Mouse (Mus musculus) MEL (cell line): ENCODE measurements around the gene Kcnn3. TPM values are rescaled to one million over a fixed set of nuclear protein-coding genes. Genes with fewer than 3 reads are reported as not detected.

Source experiments
- DNase-seq: peaks from one replicate; pipeline ENCODE4 v3.0.0; 2011; ENCODE audit warnings: low read depth, low spot score
- H3K27ac ChIP-seq: 2 replicates; pipeline ENCODE4 v1.5.1; 2012; ENCODE audit warnings: low read depth, mild to moderate bottlenecking, control low read depth, low read length, moderate library complexity; ENCODE audit not compliant: control insufficient read depth
- H3K27me3 ChIP-seq, 2 experiments: fragments of 150-350 bp in 1 of 2; sonication (generic) in 1 of 2; 2 replicates each; pipeline ENCODE4 v1.6.1; 2012; ENCODE audit warnings: low read length in 2 of 2, mild to moderate bottlenecking in 2 of 2, improper control_type of control experiment in 1 of 2, moderate library complexity in 1 of 2; ENCODE audit not compliant: insufficient read depth in 2 of 2, control insufficient read depth in 1 of 2
- H3K36me3 ChIP-seq, 2 experiments: 2 replicates each; pipeline ENCODE4 v1.6.1; 2012 to 2014; ENCODE audit warnings: low read length in 2 of 2, improper control_type of control experiment in 1 of 2, inconsistent platforms in 1 of 2, mild to moderate bottlenecking in 1 of 2; ENCODE audit not compliant: insufficient read depth in 2 of 2, control insufficient read depth in 1 of 2
- H3K4me1 ChIP-seq, 2 experiments: fragments of 150-350 bp in 1 of 2; sonication (generic) in 1 of 2; 2 replicates each; pipeline ENCODE4 v1.6.1; 2012; ENCODE audit warnings: low read length in 2 of 2, improper control_type of control experiment in 1 of 2, mild to moderate bottlenecking in 1 of 2; ENCODE audit not compliant: insufficient read depth in 2 of 2, control insufficient read depth in 1 of 2
- H3K4me3 ChIP-seq, 2 experiments: fragments of 150-350 bp in 1 of 2; sonication (generic) in 1 of 2; 2 replicates each; pipeline ENCODE4 v1.5.1; 2012; ENCODE audit warnings: low read depth in 2 of 2, low read length in 2 of 2, mild to moderate bottlenecking in 2 of 2, moderate library complexity in 2 of 2, control low read depth in 1 of 2, improper control_type of control experiment in 1 of 2; ENCODE audit not compliant: control insufficient read depth in 1 of 2, insufficient read depth in 1 of 2
- H3K79me2 ChIP-seq: 2 replicates; pipeline ENCODE4 v1.6.1; 2012; ENCODE audit warnings: mild to moderate bottlenecking, low read length, moderate library complexity; ENCODE audit not compliant: control insufficient read depth, poor library complexity, insufficient read depth
- H3K9ac ChIP-seq: 2 replicates; pipeline ENCODE4 v1.6.1; 2012; ENCODE audit warnings: low read depth, mild to moderate bottlenecking, control low read depth, low read length, moderate library complexity; ENCODE audit not compliant: control insufficient read depth, poor library complexity, severe bottlenecking
- H3K9me3 ChIP-seq: fragments of 150-350 bp; sonication (generic); replicated peaks from 2 replicates; pipeline ENCODE4 v1.6.1; 2012; ENCODE audit warnings: mild to moderate bottlenecking, low read length, improper control_type of control experiment, moderate library complexity; ENCODE audit not compliant: insufficient read depth
- CHD1 ChIP-seq: IDR thresholded peaks from 2 replicates; pipeline ENCODE4 v1.6.1; 2012; ENCODE audit warnings: low read depth, mild to moderate bottlenecking, inconsistent platforms, low read length, improper control_type of control experiment
- CTCF ChIP-seq, 3 experiments: IDR thresholded peaks in 2 of 3; conservative IDR thresholded peaks in 1 of 3; 2 replicates each; pipeline ENCODE4 v1.5.1; 2011 to 2012; ENCODE audit warnings: low read length in 3 of 3, low read depth in 2 of 3, mild to moderate bottlenecking in 2 of 3, improper control_type of control experiment in 1 of 3, inconsistent platforms in 1 of 3, mixed read lengths in 1 of 3, moderate library complexity in 1 of 3; ENCODE audit not compliant: control insufficient read depth in 1 of 3, insufficient read depth in 1 of 3, poor library complexity in 1 of 3, severe bottlenecking in 1 of 3
- ELF1 ChIP-seq: IDR thresholded peaks from 2 replicates; pipeline ENCODE4 v1.6.1; 2014; ENCODE audit warnings: low read depth, mild to moderate bottlenecking, inconsistent platforms, low read length, improper control_type of control experiment, moderate library complexity
- EP300 ChIP-seq, 2 experiments: IDR thresholded peaks; 2 replicates each; pipeline ENCODE4 v1.6.1; 2011; ENCODE audit warnings: improper control_type of control experiment in 2 of 2, low read length in 2 of 2, low read depth in 1 of 2, mild to moderate bottlenecking in 1 of 2
- GABPA ChIP-seq: IDR thresholded peaks from 2 replicates; pipeline ENCODE4 v1.6.1; 2012; ENCODE audit warnings: low read depth, mild to moderate bottlenecking, inconsistent platforms, low read length, improper control_type of control experiment, moderate library complexity
- HCFC1 ChIP-seq: IDR thresholded peaks from 2 replicates; pipeline ENCODE4 v1.6.1; 2012; ENCODE audit warnings: low read depth, mild to moderate bottlenecking, inconsistent platforms, low read length, improper control_type of control experiment, moderate library complexity
- JUND ChIP-seq: IDR thresholded peaks from 2 replicates; pipeline ENCODE4 v1.6.1; 2011; ENCODE audit warnings: low read depth, mild to moderate bottlenecking, improper control_type of control experiment, low read length
- KAT2A ChIP-seq: conservative IDR thresholded peaks from 2 replicates; pipeline ENCODE4 v1.6.1; 2012; ENCODE audit warnings: low read depth, low read length, improper control_type of control experiment, inconsistent platforms
- MAFK ChIP-seq: IDR thresholded peaks from 2 replicates; pipeline ENCODE4 v1.6.1; 2011; ENCODE audit warnings: low read depth, mild to moderate bottlenecking, low read length, improper control_type of control experiment, borderline replicate concordance
- MAX ChIP-seq: IDR thresholded peaks from 2 replicates; pipeline ENCODE4 v1.6.1; 2011; ENCODE audit warnings: low read length, improper control_type of control experiment
- MAZ ChIP-seq: IDR thresholded peaks from 2 replicates; pipeline ENCODE4 v1.6.1; 2012; ENCODE audit warnings: low read depth, mild to moderate bottlenecking, inconsistent platforms, low read length, improper control_type of control experiment
- MYC ChIP-seq: IDR thresholded peaks from 2 replicates; pipeline ENCODE4 v1.6.1; 2011; ENCODE audit warnings: low read depth, mild to moderate bottlenecking, low read length, improper control_type of control experiment, moderate library complexity
- NELFE ChIP-seq: IDR thresholded peaks from 2 replicates; pipeline ENCODE4 v1.6.1; 2011; ENCODE audit warnings: low read depth, low read length, improper control_type of control experiment
- NRF1 ChIP-seq: IDR thresholded peaks from 2 replicates; pipeline ENCODE4 v1.6.1; 2014; ENCODE audit warnings: low read depth, mild to moderate bottlenecking, inconsistent platforms, low read length, improper control_type of control experiment, moderate library complexity; ENCODE audit not compliant: poor library complexity, insufficient read depth, severe bottlenecking
- POLR2A ChIP-seq, 2 experiments: IDR thresholded peaks; 2 replicates each; pipeline ENCODE4 v1.6.1; 2011 to 2012; ENCODE audit warnings: low read length in 2 of 2, mild to moderate bottlenecking in 2 of 2, control low read depth in 1 of 2, improper control_type of control experiment in 1 of 2, low read depth in 1 of 2, moderate library complexity in 1 of 2; ENCODE audit not compliant: control insufficient read depth in 1 of 2, insufficient read depth in 1 of 2, poor library complexity in 1 of 2
- POLR2AphosphoS2 ChIP-seq: IDR thresholded peaks from 2 replicates; pipeline ENCODE4 v1.6.1; 2011; ENCODE audit warnings: low read length, improper control_type of control experiment
- POLR2AphosphoS5 ChIP-seq: IDR thresholded peaks from 2 replicates; pipeline ENCODE4 v1.6.1; 2012; ENCODE audit warnings: low read depth, borderline replicate concordance, mild to moderate bottlenecking, inconsistent platforms, low read length, moderate library complexity, mixed read lengths
- SIN3A ChIP-seq: IDR thresholded peaks from 2 replicates; pipeline ENCODE4 v1.6.1; 2012; ENCODE audit warnings: low read length, improper control_type of control experiment, inconsistent platforms
- SMC3 ChIP-seq: IDR thresholded peaks from 2 replicates; pipeline ENCODE4 v1.6.1; 2011; ENCODE audit warnings: low read depth, low read length, improper control_type of control experiment
- TAL1 ChIP-seq: IDR thresholded peaks from 2 replicates; pipeline ENCODE4 v1.6.1; 2012; ENCODE audit warnings: mild to moderate bottlenecking, inconsistent platforms, low read length, moderate library complexity, mixed read lengths
- TCF12 ChIP-seq: IDR thresholded peaks from 2 replicates; pipeline ENCODE4 v1.6.1; 2014; ENCODE audit warnings: low read depth, mild to moderate bottlenecking, inconsistent platforms, low read length, improper control_type of control experiment, moderate library complexity
- UBTF ChIP-seq: IDR thresholded peaks from 2 replicates; pipeline ENCODE4 v1.6.1; 2012; ENCODE audit warnings: low read depth, mild to moderate bottlenecking, inconsistent platforms, low read length, improper control_type of control experiment, moderate library complexity, borderline replicate concordance; ENCODE audit not compliant: insufficient read depth
- ZC3H11A ChIP-seq: IDR thresholded peaks from 2 replicates; pipeline ENCODE4 v1.6.1; 2012; ENCODE audit warnings: low read depth, mild to moderate bottlenecking, inconsistent platforms, low read length, improper control_type of control experiment
- ZMIZ1 ChIP-seq: IDR thresholded peaks from 2 replicates; pipeline ENCODE4 v1.6.1; 2012; ENCODE audit warnings: low read depth, mild to moderate bottlenecking, inconsistent platforms, low read length, improper control_type of control experiment, moderate library complexity
- ZNF384 ChIP-seq: IDR thresholded peaks from 2 replicates; pipeline ENCODE4 v1.6.1; 2012; ENCODE audit warnings: low read depth, mild to moderate bottlenecking, inconsistent platforms, low read length, improper control_type of control experiment
- polyA plus RNA-seq, 2 experiments: library from polyadenylated mRNA; stranded (reverse) in 1 of 2; unstranded in 1 of 2; fragments of >175 nt in 1 of 2; fragments of >200 nt in 1 of 2; gene quantifications; 2 replicates each; pipeline versions ENCODE4 v1.2.1 to v1.2.4; 2012; ENCODE audit warnings: low replicate concordance in 2 of 2, low read depth in 1 of 2; ENCODE audit not compliant: insufficient read length in 2 of 2, insufficient read depth in 1 of 2, missing spikeins in 1 of 2
- total RNA-seq: library from RNA; depleted of rRNA; stranded (reverse); fragments of 300-350 nt; gene quantifications from 2 replicates; pipeline ENCODE4 v1.2.3, GENCODE M21; 2012

The Kcnn3 gene
- total and polyA plus RNA-seq, 3 experiments = 0.04 TPM; not detected in 2

DNA sequence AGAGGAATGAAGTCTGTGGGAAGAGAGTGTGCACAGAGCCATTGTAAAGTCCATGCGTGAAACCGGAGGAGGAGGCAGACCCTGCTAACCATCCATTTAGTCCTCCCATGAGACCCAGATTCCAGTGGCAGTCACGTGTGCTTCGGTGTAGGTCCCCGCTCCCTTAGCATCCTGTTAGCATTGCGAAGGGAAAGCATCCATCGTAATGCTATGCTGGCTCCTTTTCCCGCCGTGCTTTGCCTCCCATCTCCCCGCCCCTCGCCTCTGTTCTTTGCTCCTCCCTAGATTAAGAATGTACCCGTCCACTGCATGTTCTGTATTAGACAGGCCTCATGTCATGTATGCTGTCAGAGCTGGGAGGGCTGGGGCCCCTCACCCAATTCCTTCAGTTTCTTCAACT, 144.8 kb downstream of the Kcnn3 start:
- Histone ChIP-seq H3K4me1 (peaks cover 0 to 5% of the 10 kb centered on the region in 2 experiments; a peak in 1 of 4 replicates), H3K9me3 (no peaks in the 10 kb centered on the region), H3K4me3 (no peak overlapping the region), H3K27me3 (peaks cover 8 to 10% of the 10 kb centered on the region in 2 experiments), H3K9ac (no peak overlapping the region), H3K36me3 (no peaks in the 10 kb centered on the region), H3K27ac (no peak overlapping the region), H3K79me2 (no peaks in the 10 kb centered on the region)
- no peak for DNase-seq
- TF ChIP-seq EP300 (IDR thresholded peaks at IDR 0.05; ENCODE audit: low read depth in 1 of 2, low read length in 2 of 2) (no peak), TAL1 (no peak), ZMIZ1 (no peak), GABPA (no peak), MAFK (no peak), TCF12 (no peak), MAZ (no peak), NRF1 (no peak), CHD1 (no peak), SIN3A (no peak), CTCF (IDR thresholded peaks at IDR 0.05 in 2 of 3, conservative IDR thresholded peaks at IDR 0.05 in 1 of 3; ENCODE audit: control insufficient read depth in 1 of 3, insufficient read depth in 1 of 3, low read depth in 2 of 3, low read length in 3 of 3, poor library complexity in 1 of 3, severe bottlenecking in 1 of 3) (no peak), MAX (no peak), UBTF (no peak), JUND (no peak), ELF1 (no peak), ZC3H11A (no peak), SMC3 (no peak), MYC (no peak), HCFC1 (no peak)

DNA sequence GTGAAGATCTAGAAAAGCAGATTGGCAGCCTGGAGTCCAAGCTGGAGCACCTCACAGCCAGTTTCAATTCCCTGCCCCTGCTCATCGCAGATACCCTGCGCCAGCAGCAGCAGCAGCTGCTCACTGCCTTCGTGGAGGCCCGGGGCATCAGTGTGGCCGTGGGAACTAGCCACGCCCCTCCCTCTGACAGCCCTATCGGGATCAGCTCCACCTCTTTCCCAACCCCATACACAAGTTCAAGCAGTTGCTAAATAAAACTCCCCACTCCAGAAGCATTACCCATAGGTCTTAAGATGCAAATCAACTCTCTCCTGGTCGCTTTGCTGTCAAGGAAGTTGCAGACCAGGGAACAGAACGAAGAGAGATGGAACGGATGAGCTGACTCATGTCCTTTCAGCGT, 147.2 kb downstream of the Kcnn3 start:
- Histone ChIP-seq H3K4me3 (no peak overlapping the region), H3K9ac (no peak overlapping the region), H3K36me3 (no peaks in the 10 kb centered on the region), H3K9me3 (no peaks in the 10 kb centered on the region), H3K79me2 (no peaks in the 10 kb centered on the region), H3K4me1 (peaks cover 0 to 5% of the 10 kb centered on the region in 2 experiments; a peak in 1 of 4 replicates), H3K27me3 (peaks cover 7 to 14% of the 10 kb centered on the region in 2 experiments), H3K27ac (no peak overlapping the region)
- TF ChIP-seq ZNF384 (no peak), NELFE (no peak), POLR2A (IDR thresholded peaks at IDR 0.05; ENCODE audit: control insufficient read depth in 1 of 2, insufficient read depth in 1 of 2, low read depth in 1 of 2, low read length in 2 of 2, poor library complexity in 1 of 2) (no peak), NRF1 (no peak), UBTF (no peak), MAFK (no peak), POLR2AphosphoS5 (no peak), TCF12 (no peak), POLR2AphosphoS2 (no peak), KAT2A (no peak)
- peak; percentile 19 for DNase-seq
